Mouse (Mus musculus) midbrain, embryonic 15.5 days (tissue): ENCODE results near the gene Olfr312. TPM values are rescaled to one million over a fixed set of nuclear protein-coding genes. Genes with fewer than 3 reads are reported as not detected.
"Not testable (repeated sequence)": the region's sequence is repeated elsewhere in the genome, so short reads cannot be mapped to it uniquely, and the experiment has no call there.

Source experiments
- ATAC-seq: fragments of 200-750 bp; cut with Nextera tagmentation; replicated peaks from 2 replicates; pipeline ENCODE4 v1.8.0; 2017; ENCODE audit warnings: moderate TSS enrichment
- H3K27ac ChIP-seq: fragments of 300-500 bp; sonication (generic); 2 replicates; pipeline ENCODE4 v1.5.1; 2015; ENCODE audit warnings: mild to moderate bottlenecking, inconsistent platforms
- H3K27me3 ChIP-seq: fragments of 300-500 bp; sonication (generic); replicated peaks from 2 replicates; pipeline ENCODE4 v1.6.1; 2015; ENCODE audit warnings: inconsistent platforms
- H3K36me3 ChIP-seq: fragments of 300-500 bp; sonication (generic); replicated peaks from 2 replicates; pipeline ENCODE4 v1.6.1; 2015; ENCODE audit warnings: inconsistent platforms
- H3K4me1 ChIP-seq: fragments of 300-500 bp; sonication (generic); 2 replicates; pipeline ENCODE4 v1.6.1; 2015; ENCODE audit warnings: inconsistent platforms
- H3K4me2 ChIP-seq: fragments of 300-500 bp; sonication (generic); 2 replicates; pipeline ENCODE4 v1.6.1; 2015; ENCODE audit warnings: inconsistent platforms, mild to moderate bottlenecking, moderate library complexity
- H3K4me3 ChIP-seq: fragments of 300-500 bp; sonication (generic); 2 replicates; pipeline ENCODE4 v1.5.1; 2015; ENCODE audit warnings: mild to moderate bottlenecking, inconsistent platforms
- H3K9ac ChIP-seq: fragments of 300-500 bp; sonication (generic); 2 replicates; pipeline ENCODE4 v1.6.1; 2015; ENCODE audit warnings: mild to moderate bottlenecking, inconsistent platforms
- H3K9me3 ChIP-seq: fragments of 300-500 bp; sonication (generic); 2 replicates; pipeline ENCODE4 v1.6.1; 2016; ENCODE audit warnings: inconsistent platforms
- WGBS: fragments of 180-500 bp; shearing (Covaris S2); methylation state at CpG from one replicate; pipeline ENCODE4 v1.1.7; 2015; ENCODE audit warnings: mixed read lengths; 5-methylcytosine and 5-hydroxymethylcytosine counted together
- polyA plus RNA-seq: library from polyadenylated mRNA; unstranded; fragments of >200 nt; fragmentation: Nextera tagmentation; extraction: Ambion mirVana; gene quantifications from 2 replicates; pipeline ENCODE4 v1.2.1, GENCODE M21; 2015

Olfr312 gene
- polyA plus RNA-seq: 0.04 TPM in 1 of 2 replicates, not detected in the other

GRCm38 (mm10) chr11:58828937-58829336 lies at the start of gene Olfr312:
TSS of gene Olfr312 (plus strand) at chr11:58829237.
- H3K27me3 ChIP-seq, H3K4me1 ChIP-seq, H3K9ac ChIP-seq, H3K4me3 ChIP-seq, H3K9me3 ChIP-seq, H3K27ac ChIP-seq, H3K4me2 ChIP-seq, ATAC-seq, H3K36me3 ChIP-seq: not testable (repeated sequence)

- WGBS: 85% methylated on average over 6 of the region's 6 CpGs
- H3K4me1 ChIP-seq: no peaks in the 10 kb centered on the region
Measured at GRCm38 (mm10) chr11:58782480-58783089, 46.5 kb upstream of the Olfr312 start, which contains the start of gene Olfr314. TSS of gene Olfr314 (plus strand) at chr11:58782952.

GRCm38 (mm10) chr11:58784182-58784581 lies 44.9 kb upstream of the Olfr312 start:
- Histone ChIP-seq H3K36me3 (no peaks in the 10 kb centered on the region), H3K9ac (no peak overlapping the region), H3K27me3 (no peaks in the 10 kb centered on the region), H3K4me1 (peaks cover under 1% of the 10 kb centered on the region), H3K4me2 (no peak overlapping the region), H3K9me3 (no peaks in the 10 kb centered on the region), H3K27ac (no peak overlapping the region), H3K4me3 (no peak overlapping the region)
- no peak for ATAC-seq
- WGBS: 88% methylated on average over 2 of the region's 2 CpGs

More at GRCm38 (mm10) chr11:58782480-58783089, 46.5 kb upstream of the Olfr312 start, which contains the start of gene Olfr314:
- no peak within 1 kb of the TSS for H3K27ac ChIP-seq
- no peaks in the 10 kb centered on the region for H3K9me3 ChIP-seq
- no peaks in the 10 kb centered on the region for H3K27me3 ChIP-seq
- no peak within 1 kb of the TSS for H3K9ac ChIP-seq
- no peak for ATAC-seq
- no peak within 1 kb of the TSS for H3K4me2 ChIP-seq
- H3K4me3 ChIP-seq: no peak within 1 kb of the TSS
- no peaks in the 10 kb centered on the region for H3K36me3 ChIP-seq

GRCm38 (mm10) chr11:58787651-58788050 lies 41.4 kb upstream of the Olfr312 start:
- H3K27me3 ChIP-seq: no peaks in the 10 kb centered on the region
- WGBS: 90% methylated on average over 10 of the region's 10 CpGs
- H3K4me2 ChIP-seq: no peak overlapping the region

GRCm38 (mm10) chr11:58788346-58788745 lies 40.7 kb upstream of the Olfr312 start:
- H3K4me3 ChIP-seq: no peak overlapping the region
- peaks cover 9% of the 10 kb centered on the region for H3K4me1 ChIP-seq
- H3K36me3 ChIP-seq: no peaks in the 10 kb centered on the region
- H3K27me3 ChIP-seq: no peaks in the 10 kb centered on the region
- H3K4me2 ChIP-seq: no peak overlapping the region
- 85% methylated on average over 8 of the region's 8 CpGs for WGBS
- H3K9me3 ChIP-seq: no peaks in the 10 kb centered on the region
- ATAC-seq: no peak
- no peak overlapping the region for H3K9ac ChIP-seq
- no peak overlapping the region for H3K27ac ChIP-seq

More at GRCm38 (mm10) chr11:58787651-58788050, 41.4 kb upstream of the Olfr312 start:
- Histone ChIP-seq H3K27ac (no peak overlapping the region), H3K36me3 (no peaks in the 10 kb centered on the region), H3K9me3 (no peaks in the 10 kb centered on the region), H3K9ac (no peak overlapping the region), H3K4me3 (no peak overlapping the region), H3K4me1 (peaks cover 9% of the 10 kb centered on the region)
- no peak for ATAC-seq

- Histone ChIP-seq H3K9ac (no peak overlapping the region), H3K27me3 (no peaks in the 10 kb centered on the region), H3K27ac (peak overlapping the region; percentile 41; the same call in 1 of the 2 replicates), H3K4me3 (no peak overlapping the region), H3K4me2 (no peak overlapping the region), H3K4me1 (peaks cover 9% of the 10 kb centered on the region), H3K9me3 (no peaks in the 10 kb centered on the region), H3K36me3 (no peaks in the 10 kb centered on the region)
- no peak for ATAC-seq
- WGBS: 10% methylated on average over 3 of the region's 3 CpGs
Measured at GRCm38 (mm10) chr11:58789532-58789931, 39.5 kb upstream of the Olfr312 start.

- ATAC-seq: no peak
- no peak overlapping the region for H3K9ac ChIP-seq
- H3K4me1 ChIP-seq: peaks cover 9% of the 10 kb centered on the region
- H3K9me3 ChIP-seq: no peaks in the 10 kb centered on the region
- H3K27me3 ChIP-seq: no peaks in the 10 kb centered on the region
- WGBS: 56% methylated on average over 2 of the region's 2 CpGs
- H3K4me3 ChIP-seq: no peak overlapping the region
- no peak overlapping the region for H3K4me2 ChIP-seq
- no peak overlapping the region for H3K27ac ChIP-seq
- H3K36me3 ChIP-seq: no peaks in the 10 kb centered on the region
Measured at GRCm38 (mm10) chr11:58790053-58790452, 39.0 kb upstream of the Olfr312 start.

GRCm38 (mm10) chr11:58790646-58791045 lies 38.4 kb upstream of the Olfr312 start:
- 81% methylated on average over 6 of the region's 6 CpGs for WGBS
- no peaks in the 10 kb centered on the region for H3K27me3 ChIP-seq
- H3K4me2 ChIP-seq: no peak overlapping the region
- peaks cover 9% of the 10 kb centered on the region for H3K4me1 ChIP-seq
- no peaks in the 10 kb centered on the region for H3K36me3 ChIP-seq
- H3K9me3 ChIP-seq: no peaks in the 10 kb centered on the region
- no peak overlapping the region for H3K4me3 ChIP-seq
- no peak overlapping the region for H3K27ac ChIP-seq
- ATAC-seq: no peak
- H3K9ac ChIP-seq: no peak overlapping the region

- no peak overlapping the region for H3K9ac ChIP-seq
- H3K4me1 ChIP-seq: no peaks in the 10 kb centered on the region
- H3K9me3 ChIP-seq: no peaks in the 10 kb centered on the region
- H3K4me3 ChIP-seq: no peak overlapping the region
- no peaks in the 10 kb centered on the region for H3K27me3 ChIP-seq
- H3K27ac ChIP-seq: no peak overlapping the region
- no peak for ATAC-seq
- WGBS: 69% methylated on average over 2 of the region's 2 CpGs
- H3K36me3 ChIP-seq: no peaks in the 10 kb centered on the region
- no peak overlapping the region for H3K4me2 ChIP-seq
Measured at GRCm38 (mm10) chr11:58795856-58796255, 33.2 kb upstream of the Olfr312 start.

GRCm38 (mm10) chr11:58796850-58797249 lies 32.2 kb upstream of the Olfr312 start:
- H3K4me2 ChIP-seq: no peak overlapping the region
- H3K27me3 ChIP-seq: no peaks in the 10 kb centered on the region
- H3K9ac ChIP-seq: no peak overlapping the region
- no peak overlapping the region for H3K27ac ChIP-seq
- no peaks in the 10 kb centered on the region for H3K9me3 ChIP-seq
- WGBS: 77% methylated on average over 7 of the region's 7 CpGs
- no peak for ATAC-seq
- H3K4me3 ChIP-seq: no peak overlapping the region
- no peaks in the 10 kb centered on the region for H3K36me3 ChIP-seq
- peaks cover 4% of the 10 kb centered on the region; the same call in 1 of the 2 replicates for H3K4me1 ChIP-seq

- H3K27me3 ChIP-seq: no peaks in the 10 kb centered on the region
- H3K27ac ChIP-seq: no peak overlapping the region
- 83% methylated on average over 5 of the region's 5 CpGs for WGBS
- no peak overlapping the region for H3K4me3 ChIP-seq
- H3K4me1 ChIP-seq: peaks cover 7% of the 10 kb centered on the region; the same call in 1 of the 2 replicates
- no peaks in the 10 kb centered on the region for H3K9me3 ChIP-seq
- ATAC-seq: no peak
- no peak overlapping the region for H3K4me2 ChIP-seq
- H3K36me3 ChIP-seq: no peaks in the 10 kb centered on the region
- no peak overlapping the region for H3K9ac ChIP-seq
Measured at GRCm38 (mm10) chr11:58799747-58800146, 29.3 kb upstream of the Olfr312 start.

GRCm38 (mm10) chr11:58801558-58802228 lies 27.3 kb upstream of the Olfr312 start, which contains the start of gene Fam183b:
TSS of gene Fam183b (minus strand) at chr11:58801960.
- H3K27me3 ChIP-seq: no peaks in the 10 kb centered on the region
- WGBS: 29% methylated on average over 14 of the region's 14 CpGs
- peak within 1 kb of the TSS; percentile 10 for H3K4me3 ChIP-seq
- peak; percentile 74; the same call in 1 of the 2 replicates for ATAC-seq
- H3K4me1 ChIP-seq: peaks cover 7% of the 10 kb centered on the region; the same call in 1 of the 2 replicates
- no peaks in the 10 kb centered on the region for H3K36me3 ChIP-seq
- no peak within 1 kb of the TSS for H3K27ac ChIP-seq
- no peaks in the 10 kb centered on the region for H3K9me3 ChIP-seq
- no peak within 1 kb of the TSS for H3K9ac ChIP-seq
- peak within 1 kb of the TSS; percentile 37 for H3K4me2 ChIP-seq
